Mouse (Mus musculus): ENCODE data around the gene Tex52.

DNA sequence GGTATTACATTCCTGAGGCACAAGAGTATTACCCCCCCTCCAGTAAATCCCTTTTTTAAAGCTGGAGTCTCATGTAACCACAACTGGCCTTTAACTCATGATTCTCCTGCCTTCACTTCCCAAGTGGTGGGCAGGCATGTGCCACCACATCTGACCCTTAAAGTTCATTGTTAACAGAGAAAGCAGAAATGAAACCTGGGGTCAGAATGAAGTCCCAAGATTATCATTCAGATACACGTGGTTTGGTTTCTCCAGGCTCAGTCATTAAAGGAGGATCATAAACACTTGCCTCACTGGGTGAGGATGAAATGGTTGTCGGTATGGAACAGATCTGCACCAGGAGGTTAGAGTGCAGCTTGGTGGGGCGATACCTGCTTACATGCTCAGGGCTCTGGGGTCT, 6.0 kb downstream of the Tex52 start:
- TF ChIP-seq CTCF (IDR thresholded peaks at IDR 0.05; ENCODE audit: extremely low read depth, insufficient read depth, insufficient read length, insufficient replicate concordance): no peak
- no peak for TF ChIP-seq POLR2A (IDR thresholded peaks at IDR 0.05; ENCODE audit: low read depth, low read length)

All from spleen, adult 2 months (tissue).